Mouse (Mus musculus) forebrain, embryonic 11.5 days (tissue): Measurements from ENCODE around the gene Plcb1. TPM values are rescaled to one million over a fixed set of nuclear protein-coding genes. Genes with fewer than 3 reads are reported as not detected.

Experiments
- ATAC-seq: fragments of 200-750 bp; cut with Nextera tagmentation; replicated peaks from 2 replicates; pipeline ENCODE4 v1.8.0; 2017; ENCODE audit warnings: moderate TSS enrichment; ENCODE audit not compliant: low FRiP score
- DNase-seq: peaks from one replicate; pipeline ENCODE4 v3.0.0-alpha.2; 2017; ENCODE audit warnings: low spot score
- H3K27ac ChIP-seq: fragments of 300-500 bp; sonication (generic); 2 replicates; pipeline ENCODE4 v1.5.1; 2014; ENCODE audit warnings: low read depth, low read length
- H3K27me3 ChIP-seq: fragments of 300-500 bp; sonication (generic); 2 replicates; pipeline ENCODE4 v1.6.1; 2014; ENCODE audit warnings: mild to moderate bottlenecking, low read length, mixed read lengths; ENCODE audit not compliant: control insufficient read depth, insufficient read depth
- H3K36me3 ChIP-seq: fragments of 300-500 bp; sonication (generic); 2 replicates; pipeline ENCODE4 v1.6.1; 2014; ENCODE audit warnings: mild to moderate bottlenecking, low read length, moderate library complexity, mixed read lengths; ENCODE audit not compliant: control insufficient read depth, insufficient read depth
- H3K4me1 ChIP-seq: fragments of 300-500 bp; sonication (generic); replicated peaks from 2 replicates; pipeline ENCODE4 v1.6.1; 2014; ENCODE audit warnings: low read length, mixed read lengths; ENCODE audit not compliant: control insufficient read depth, insufficient read depth
- H3K4me2 ChIP-seq: fragments of 300-500 bp; sonication (generic); 2 replicates; pipeline ENCODE4 v1.6.1; 2014; ENCODE audit warnings: low read depth, mild to moderate bottlenecking, low read length, moderate library complexity, mixed read lengths; ENCODE audit not compliant: severe bottlenecking
- H3K4me3 ChIP-seq: fragments of 300-500 bp; sonication (generic); 2 replicates; pipeline ENCODE4 v1.5.1; 2014; ENCODE audit warnings: low read depth, low read length
- H3K9ac ChIP-seq: fragments of 300-500 bp; sonication (generic); 2 replicates; pipeline ENCODE4 v1.6.1; 2014; ENCODE audit warnings: low read length
- H3K9me3 ChIP-seq: fragments of 300-500 bp; sonication (generic); 2 replicates; pipeline ENCODE4 v1.6.1; 2016; ENCODE audit warnings: low read length, mixed read lengths; ENCODE audit not compliant: control insufficient read depth
- WGBS: fragments of 180-500 bp; shearing (Covaris S2); extraction: QIAGEN DNeasy Blood & Tissue Kit; methylation state at CpG from one replicate; pipeline ENCODE4 v1.1.7; 2014; 5-methylcytosine and 5-hydroxymethylcytosine counted together
- polyA plus RNA-seq: library from polyadenylated mRNA; unstranded; fragments of >200 nt; fragmentation: Nextera tagmentation; extraction: Ambion mirVana; gene quantifications from 2 replicates; pipeline ENCODE4 v1.2.1, GENCODE M21; 2014

The Plcb1 gene
- polyA plus RNA-seq, 1 experiment from 2014 or later, result 12.8 TPM

DNA sequence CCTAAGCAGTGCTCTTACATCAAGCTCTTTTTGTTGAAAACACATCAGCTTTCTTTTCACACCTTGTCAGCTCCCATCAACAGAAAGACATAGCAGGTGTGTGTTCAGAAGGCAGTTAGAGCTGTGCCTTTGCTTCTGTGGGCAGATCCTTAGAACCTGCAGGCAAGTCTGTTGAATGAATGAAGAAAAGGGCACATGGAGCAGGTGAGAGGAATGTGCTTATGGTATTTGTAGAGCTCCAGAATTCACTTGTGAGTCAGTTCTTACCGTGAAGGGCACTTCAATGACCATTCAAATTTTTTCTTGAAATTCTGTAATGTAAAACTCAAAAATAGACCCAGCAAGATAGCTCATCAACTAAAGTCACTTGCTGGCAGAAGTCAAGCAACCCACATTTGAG lies 423.0 kb downstream of the Plcb1 start:
- 80% methylated on average over 1 of the region's 1 CpGs for WGBS
- ATAC-seq, result no peak

DNA sequence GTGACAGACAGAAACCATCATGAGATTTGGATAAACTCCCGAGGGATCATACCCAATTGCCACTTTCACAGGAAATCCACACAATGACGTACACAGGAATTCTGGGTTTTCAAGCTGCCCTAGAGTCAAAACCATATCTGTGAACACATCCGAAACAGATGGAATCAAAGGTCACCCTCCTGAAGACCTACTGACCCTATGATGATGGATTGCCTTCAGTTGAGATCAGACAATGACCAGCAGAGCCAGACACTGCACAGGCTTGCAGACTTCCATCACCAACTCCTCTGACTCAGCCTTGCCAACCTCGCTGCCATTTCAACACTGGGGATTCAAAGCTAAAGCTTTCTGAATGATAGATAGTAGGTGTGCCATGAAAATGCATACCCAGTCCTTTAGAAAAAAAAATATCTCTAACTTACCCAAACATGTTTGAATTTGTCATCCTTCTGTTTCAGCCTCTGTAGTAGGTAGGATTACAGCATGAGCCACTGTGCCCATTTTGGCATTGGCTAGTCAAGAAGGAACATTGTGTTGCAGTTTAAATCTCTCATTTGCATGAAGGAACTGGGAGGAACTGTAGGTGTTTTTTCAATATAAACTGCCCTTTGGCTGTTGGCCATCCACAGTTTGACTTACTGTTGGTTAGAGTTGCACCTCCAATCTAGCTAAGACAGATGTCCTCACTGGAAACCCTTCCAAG lies 429.0 kb downstream of the Plcb1 start:
- WGBS, result 77% methylated on average over 4 of the region's 4 CpGs
- no peaks in the 10 kb centered on the region for H3K36me3 ChIP-seq
- no peak overlapping the region for H3K9ac ChIP-seq
- no peak overlapping the region for H3K27ac ChIP-seq
- no peaks in the 10 kb centered on the region for H3K27me3 ChIP-seq
- no peak overlapping the region for H3K4me3 ChIP-seq
- no peak for ATAC-seq
- no peaks in the 10 kb centered on the region for H3K4me1 ChIP-seq
- DNase-seq, result no peak
- no peak overlapping the region for H3K4me2 ChIP-seq
- H3K9me3 ChIP-seq, result no peaks in the 10 kb centered on the region

More for the DNA sequence above, 423.0 kb downstream of the Plcb1 start:
- Histone ChIP-seq H3K4me3 (no peak overlapping the region), H3K4me2 (no peak overlapping the region), H3K27me3 (no peaks in the 10 kb centered on the region), H3K36me3 (no peaks in the 10 kb centered on the region), H3K27ac (no peak overlapping the region), H3K9me3 (no peaks in the 10 kb centered on the region), H3K4me1 (no peaks in the 10 kb centered on the region), H3K9ac (no peak overlapping the region)
- no peak for DNase-seq

DNA sequence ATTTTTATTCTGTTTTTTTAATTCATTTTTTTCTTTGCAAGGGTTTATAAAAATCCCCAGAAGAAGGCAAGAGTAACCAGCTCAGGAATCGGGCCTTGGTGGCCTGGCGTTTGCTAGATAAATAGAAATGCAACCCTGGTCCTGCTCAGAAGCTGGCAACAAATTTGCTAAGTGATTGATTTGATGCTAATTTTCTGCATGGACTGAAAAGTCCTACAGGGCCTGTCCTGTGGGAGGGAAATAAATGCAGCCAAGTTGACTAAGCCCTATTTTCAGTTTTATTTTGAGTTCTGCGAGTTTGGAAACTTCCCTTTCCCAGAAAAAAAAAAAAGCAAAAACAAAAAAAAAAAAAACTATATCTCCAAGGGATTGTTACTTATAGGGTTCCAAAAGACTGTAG lies 433.5 kb downstream of the Plcb1 start:
- no peaks in the 10 kb centered on the region for H3K27me3 ChIP-seq
- WGBS, result 89% methylated on average over 3 of the region's 3 CpGs
- H3K9me3 ChIP-seq, result no peaks in the 10 kb centered on the region
- ATAC-seq (no peak), DNase-seq (no peak)
- no peak overlapping the region for H3K9ac ChIP-seq
- H3K4me3 ChIP-seq, result no peak overlapping the region
- no peak overlapping the region for H3K27ac ChIP-seq
- H3K4me1 ChIP-seq, result no peaks in the 10 kb centered on the region
- no peaks in the 10 kb centered on the region for H3K36me3 ChIP-seq
- no peak overlapping the region for H3K4me2 ChIP-seq

DNA sequence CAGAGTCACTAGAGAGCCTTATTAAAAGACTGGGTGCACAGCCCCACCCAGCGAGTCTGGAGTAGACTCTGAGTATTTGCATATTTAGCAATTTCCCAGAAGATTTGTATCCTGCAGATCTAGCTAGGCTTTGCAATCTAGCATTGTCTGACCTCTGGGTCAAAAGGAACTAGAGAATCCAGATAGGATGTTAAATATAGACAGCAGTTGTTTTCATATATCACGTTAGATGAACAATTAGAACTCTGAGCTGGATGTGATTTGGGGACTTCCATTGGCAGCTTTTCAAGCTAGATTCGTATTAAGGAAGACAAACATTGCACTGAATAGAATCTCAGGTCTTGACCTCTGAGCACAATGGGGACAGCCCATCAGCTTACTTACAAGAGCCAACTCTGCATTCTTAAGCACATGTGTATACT lies 439.7 kb downstream of the Plcb1 start:
- no peak for ATAC-seq

DNA sequence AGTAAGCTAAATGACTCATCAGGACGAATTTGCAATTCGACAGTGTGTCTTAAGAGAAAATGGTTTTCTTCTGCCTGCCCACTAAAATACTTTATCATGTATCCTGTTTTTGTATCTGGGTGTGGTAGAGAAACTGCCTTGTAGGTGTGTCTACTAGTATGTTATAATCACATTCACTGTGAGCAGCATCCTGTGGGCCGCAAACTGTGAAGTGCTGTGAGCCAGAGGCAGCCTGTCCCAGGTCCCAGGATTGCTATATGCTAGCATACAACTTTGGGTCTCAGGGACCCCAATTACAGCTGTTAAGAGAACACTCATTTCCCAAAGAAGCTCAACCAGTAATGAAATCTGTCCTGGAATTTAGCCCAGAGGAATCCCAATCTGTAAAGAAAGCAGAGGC lies 444.4 kb downstream of the Plcb1 start:
- no peaks in the 10 kb centered on the region for H3K9me3 ChIP-seq
- no peaks in the 10 kb centered on the region for H3K27me3 ChIP-seq
- H3K9ac ChIP-seq, result no peak overlapping the region
- WGBS, result 95% methylated on average over 3 of the region's 3 CpGs
- no peak overlapping the region for H3K27ac ChIP-seq
- no peaks in the 10 kb centered on the region for H3K36me3 ChIP-seq
- ATAC-seq (no peak), DNase-seq (no peak)
- H3K4me3 ChIP-seq, result no peak overlapping the region
- H3K4me1 ChIP-seq, result no peaks in the 10 kb centered on the region
- H3K4me2 ChIP-seq, result no peak overlapping the region

More for the DNA sequence above, 439.7 kb downstream of the Plcb1 start:
- Histone ChIP-seq H3K9me3 (no peaks in the 10 kb centered on the region), H3K4me2 (no peak overlapping the region), H3K36me3 (no peaks in the 10 kb centered on the region), H3K27ac (no peak overlapping the region), H3K4me1 (no peaks in the 10 kb centered on the region), H3K9ac (no peak overlapping the region), H3K27me3 (no peaks in the 10 kb centered on the region), H3K4me3 (no peak overlapping the region)
- no peak for DNase-seq
- WGBS, result 66% methylated on average over 3 of the region's 3 CpGs

DNA sequence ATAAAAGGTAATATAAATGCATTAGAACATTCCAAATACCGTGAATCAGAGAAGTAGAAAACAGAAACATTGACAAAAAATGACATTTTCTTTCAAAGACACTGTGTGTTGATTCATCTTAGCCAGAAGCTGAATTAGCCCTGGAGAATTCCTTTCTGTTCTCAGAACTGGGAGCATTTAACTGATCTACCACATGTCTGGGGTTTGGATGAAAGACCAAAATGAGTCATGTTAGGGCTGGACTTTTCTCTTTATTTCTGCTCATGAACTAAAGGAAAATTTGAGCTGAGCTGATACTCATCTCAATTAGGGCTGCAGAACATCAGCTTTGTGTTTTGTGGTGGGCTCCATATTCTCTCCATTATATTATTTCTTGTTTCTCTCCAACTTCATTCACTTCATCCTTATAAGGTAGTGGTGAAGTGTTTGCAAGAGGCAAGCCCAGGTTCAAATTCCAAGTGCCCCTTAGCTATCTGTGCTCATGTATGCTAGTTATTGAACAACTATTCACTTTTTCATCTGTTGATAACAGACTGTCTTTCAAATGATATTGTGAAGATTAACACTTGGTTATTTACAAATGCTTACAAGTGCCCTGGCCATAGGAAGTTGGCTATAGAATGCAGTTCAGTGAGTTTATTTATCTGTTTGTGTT lies 456.9 kb downstream of the Plcb1 start:
- no peak for DNase-seq
- H3K36me3 ChIP-seq, result no peaks in the 10 kb centered on the region
- H3K27me3 ChIP-seq, result no peaks in the 10 kb centered on the region
- H3K4me3 ChIP-seq, result no peak overlapping the region
- no peak overlapping the region for H3K27ac ChIP-seq
- H3K4me1 ChIP-seq, result no peaks in the 10 kb centered on the region
- no peaks in the 10 kb centered on the region for H3K9me3 ChIP-seq
- WGBS, result 96% methylated on average over 1 of the region's 1 CpGs
- H3K9ac ChIP-seq, result no peak overlapping the region
- no peak for ATAC-seq
- no peak overlapping the region for H3K4me2 ChIP-seq

DNA sequence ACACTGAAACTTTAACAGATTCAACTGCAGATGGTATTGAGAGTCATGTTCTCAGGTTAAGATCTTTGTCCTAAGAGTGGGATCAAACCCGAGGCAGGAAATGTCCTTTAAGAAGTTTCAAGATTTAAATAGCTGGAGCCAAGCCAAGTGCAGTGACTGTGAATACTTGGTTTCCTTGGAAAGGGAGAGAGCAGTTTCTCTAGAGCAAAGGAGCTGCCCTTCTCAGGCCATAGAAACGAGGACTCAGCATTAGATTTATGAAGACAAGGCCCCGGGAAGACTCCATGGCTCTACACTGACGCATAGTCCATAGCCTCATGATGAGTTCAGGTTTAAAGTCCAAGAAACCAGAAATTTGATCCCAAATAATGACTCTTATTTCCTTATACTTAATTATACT lies 457.9 kb downstream of the Plcb1 start:
- ATAC-seq (no peak), DNase-seq (no peak)
- 87% methylated on average over 4 of the region's 4 CpGs for WGBS
- Histone ChIP-seq H3K4me2 (no peak overlapping the region), H3K9me3 (no peaks in the 10 kb centered on the region), H3K27ac (no peak overlapping the region), H3K27me3 (no peaks in the 10 kb centered on the region), H3K36me3 (no peaks in the 10 kb centered on the region), H3K9ac (no peak overlapping the region), H3K4me1 (no peaks in the 10 kb centered on the region), H3K4me3 (no peak overlapping the region)

DNA sequence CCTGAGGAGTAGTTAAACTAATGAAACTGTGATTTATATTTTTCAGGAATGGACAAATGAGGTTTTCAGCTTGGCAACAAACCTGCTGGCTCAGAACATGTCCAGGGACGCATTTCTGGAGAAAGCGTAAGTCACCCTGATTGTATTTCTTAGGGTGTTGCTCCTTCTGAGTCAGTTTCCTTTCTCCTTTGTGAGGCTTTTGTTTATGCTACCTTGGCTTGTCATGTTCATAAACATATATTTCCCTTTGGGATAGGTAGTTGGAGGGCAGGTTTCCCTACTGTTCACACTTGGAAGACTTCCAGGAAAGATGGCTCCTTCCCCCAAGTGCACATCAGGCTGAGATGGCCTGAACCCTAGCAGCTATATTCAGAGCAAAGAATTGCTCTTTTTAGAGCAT lies 464.1 kb downstream of the Plcb1 start:
- 91% methylated on average over 2 of the region's 2 CpGs for WGBS
- DNase-seq (no peak), ATAC-seq (no peak)
- H3K27ac ChIP-seq, result no peak overlapping the region
- no peaks in the 10 kb centered on the region for H3K4me1 ChIP-seq
- no peak overlapping the region for H3K4me2 ChIP-seq
- no peak overlapping the region for H3K9ac ChIP-seq
- no peak overlapping the region for H3K4me3 ChIP-seq
- no peaks in the 10 kb centered on the region for H3K27me3 ChIP-seq
- no peaks in the 10 kb centered on the region for H3K36me3 ChIP-seq
- H3K9me3 ChIP-seq, result no peaks in the 10 kb centered on the region

DNA sequence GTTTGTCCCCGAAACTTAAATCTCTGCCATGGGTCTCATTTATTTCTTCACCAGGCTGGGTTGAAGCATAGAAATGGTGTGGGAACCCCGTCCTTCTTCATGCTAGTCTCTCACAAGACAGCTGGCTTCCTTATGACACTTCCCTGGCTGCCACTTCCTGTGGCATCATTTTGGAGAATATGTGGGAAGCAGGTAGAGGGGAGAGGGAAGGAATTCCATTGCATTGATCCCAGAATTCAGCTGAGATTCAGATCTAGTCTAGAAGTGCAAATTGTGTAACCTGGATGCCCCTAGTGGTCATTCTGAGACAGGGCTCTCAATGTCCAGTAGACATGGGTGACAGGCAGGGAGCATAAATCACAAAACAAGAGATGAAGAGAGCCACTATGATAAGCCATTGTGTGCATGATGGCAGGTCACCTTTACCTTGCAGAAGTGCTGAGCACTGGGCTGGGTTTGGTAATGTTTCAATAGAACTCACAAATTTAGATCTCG lies 466.0 kb downstream of the Plcb1 start:
- no peaks in the 10 kb centered on the region for H3K9me3 ChIP-seq
- no peak overlapping the region for H3K9ac ChIP-seq
- H3K4me3 ChIP-seq, result no peak overlapping the region
- no peak overlapping the region for H3K27ac ChIP-seq
- H3K36me3 ChIP-seq, result no peaks in the 10 kb centered on the region
- H3K4me1 ChIP-seq, result no peaks in the 10 kb centered on the region
- 91% methylated on average over 3 of the region's 3 CpGs for WGBS
- ATAC-seq, result no peak; the same call in 1 of the 2 replicates
- H3K4me2 ChIP-seq, result no peak overlapping the region
- H3K27me3 ChIP-seq, result no peaks in the 10 kb centered on the region
- no peak for DNase-seq
